Mouse (Mus musculus) liver, embryonic 14.5 days (tissue): ENCODE results near the gene Il27. TPM values are rescaled to one million over a fixed set of nuclear protein-coding genes. Genes with fewer than 3 reads are reported as not detected.

ENCODE experiments used
- ATAC-seq: fragments of 200-750 bp; cut with Nextera tagmentation; 2 replicates; pipeline ENCODE4 v1.8.0; 2017; ENCODE audit warnings: moderate number of reproducible peaks, mild to moderate bottlenecking, moderate library complexity; ENCODE audit not compliant: insufficient read depth
- DNase-seq, 3 experiments: peaks; one replicate each; pipeline ENCODE4 v3.0.0-alpha.2; 2012 to 2013; ENCODE audit warnings: low read depth in 3 of 3, low spot score in 3 of 3
- H3K27ac ChIP-seq: fragments of 300-500 bp; sonication (generic); 2 replicates; pipeline ENCODE4 v1.5.1; 2014; ENCODE audit warnings: moderate library complexity, mild to moderate bottlenecking, control low read depth, inconsistent platforms
- H3K27me3 ChIP-seq: fragments of 300-500 bp; sonication (generic); 2 replicates; pipeline ENCODE4 v1.6.1; 2014; ENCODE audit warnings: mild to moderate bottlenecking, low read length, moderate library complexity; ENCODE audit not compliant: control insufficient read depth, insufficient read depth
- H3K36me3 ChIP-seq: fragments of 300-500 bp; sonication (generic); replicated peaks from 2 replicates; pipeline ENCODE4 v1.6.1; 2014; ENCODE audit warnings: low read depth; ENCODE audit not compliant: control insufficient read depth, insufficient read depth
- H3K4me1 ChIP-seq, 2 experiments: fragments of 200-500 bp in 1 of 2; fragments of 300-500 bp in 1 of 2; sonication (generic) in 1 of 2; replicated peaks; 2 replicates each; pipeline ENCODE4 v1.6.1; 2012 to 2014; ENCODE audit warnings: antibody characterized with exemption in 1 of 2, inconsistent platforms in 1 of 2, low read length in 1 of 2; ENCODE audit not compliant: control insufficient read depth in 2 of 2, insufficient read depth in 2 of 2
- H3K4me2 ChIP-seq: fragments of 300-500 bp; sonication (generic); 2 replicates; pipeline ENCODE4 v1.6.1; 2014; ENCODE audit warnings: low read depth, mild to moderate bottlenecking, control low read depth, moderate library complexity
- H3K4me3 ChIP-seq, 2 experiments: fragments of 200-500 bp in 1 of 2; fragments of 300-500 bp in 1 of 2; sonication (generic) in 1 of 2; 2 replicates each; pipeline ENCODE4 v1.5.1; 2012 to 2014; ENCODE audit warnings: low read depth in 2 of 2, low read length in 2 of 2, mild to moderate bottlenecking in 2 of 2, control low read depth in 1 of 2, inconsistent platforms in 1 of 2, moderate library complexity in 1 of 2; ENCODE audit not compliant: insufficient read depth in 1 of 2
- H3K9ac ChIP-seq: fragments of 300-500 bp; sonication (generic); replicated peaks from 2 replicates; pipeline ENCODE4 v1.6.1; 2014; ENCODE audit warnings: mild to moderate bottlenecking, control low read depth, moderate library complexity
- H3K9me3 ChIP-seq: fragments of 300-500 bp; sonication (generic); 2 replicates; pipeline ENCODE4 v1.6.1; 2016; ENCODE audit warnings: low read length, mixed read lengths; ENCODE audit not compliant: control insufficient read depth
- CTCF ChIP-seq: IDR thresholded peaks from 2 replicates; pipeline ENCODE4 v1.5.1; 2016; ENCODE audit warnings: antibody characterized with exemption, low read depth, control low read depth
- EP300 ChIP-seq: IDR thresholded peaks from 2 replicates; pipeline ENCODE4 v1.6.1; 2016; ENCODE audit warnings: antibody characterized with exemption, low read depth
- WGBS: fragments of 180-500 bp; shearing (Covaris S2); extraction: QIAGEN DNeasy Blood & Tissue Kit; methylation state at CpG from one replicate; pipeline ENCODE4 v1.1.7; 2014; ENCODE audit not compliant: insufficient replicate concordance; 5-methylcytosine and 5-hydroxymethylcytosine counted together
- polyA plus RNA-seq, 2 experiments: library from polyadenylated mRNA; depleted of rRNA in 1 of 2; stranded (reverse) in 1 of 2; unstranded in 1 of 2; fragments of >200 nt; fragmentation: Nextera tagmentation in 1 of 2; extraction: Ambion mirVana in 1 of 2; gene quantifications; 2 replicates each; pipeline versions ENCODE4 v1.2.1 to v1.2.3; 2012 to 2014

Il27 gene
- polyA plus RNA-seq, 2 experiments = 0.07 TPM; not detected in 1

DNA sequence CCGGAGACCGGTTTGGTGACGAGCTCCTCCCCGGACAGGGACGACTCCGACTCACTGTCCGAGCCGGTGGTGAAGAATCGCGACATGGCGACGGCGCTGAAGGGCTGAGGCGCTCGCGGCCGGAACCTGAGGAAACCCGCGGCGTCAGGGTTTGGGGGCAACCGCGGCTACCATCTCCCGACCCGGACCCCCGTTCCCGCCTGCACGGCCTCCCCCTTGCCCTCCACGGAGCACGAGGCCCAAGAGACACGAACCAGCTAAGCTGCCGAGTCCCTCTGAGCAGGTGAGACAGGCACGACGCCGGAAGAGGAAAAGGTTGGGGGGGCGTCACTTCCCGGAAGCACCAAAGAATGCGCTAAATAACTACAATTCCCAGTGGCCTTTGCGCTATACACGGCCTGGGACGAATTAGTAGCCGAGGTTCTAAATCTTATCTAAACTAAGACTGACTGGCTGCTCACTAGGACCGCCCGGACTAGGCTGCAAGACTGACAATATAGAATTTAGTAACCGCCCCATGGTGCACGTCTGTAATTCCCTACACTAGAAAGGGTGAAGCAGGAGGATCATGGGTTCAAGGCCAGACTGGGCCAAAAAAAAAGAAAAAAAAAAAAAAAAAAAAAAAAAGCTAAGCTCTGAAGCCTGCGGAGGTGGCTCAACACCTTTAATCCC, 28.5 kb downstream of the Il27 start, which contains the start of gene Eif3c:
Eif3c (minus strand) TSS at position 318 of the 672 bp plus-strand sequence.
- TF ChIP-seq EP300 (no peak), CTCF (no peak)
- Histone ChIP-seq H3K9ac (peak within 1 kb of the TSS; percentile 92), H3K4me2 (peak within 1 kb of the TSS; percentile 89), H3K27ac (peak within 1 kb of the TSS; percentile 68), H3K27me3 (no peaks in the 10 kb centered on the region), H3K4me3 (peak within 1 kb of the TSS; percentile 96 to 99), H3K9me3 (no peaks in the 10 kb centered on the region), H3K36me3 (peaks cover 31% of the 10 kb centered on the region), H3K4me1 (peaks cover 3 to 7% of the 10 kb centered on the region in 2 experiments; a peak in 3 of 4 replicates)
- peak; percentile 96 for ATAC-seq
- WGBS = under 1% methylated on average over 46 of the region's 46 CpGs
- DNase-seq = peak; percentile 82 to 87 (median 86)

DNA sequence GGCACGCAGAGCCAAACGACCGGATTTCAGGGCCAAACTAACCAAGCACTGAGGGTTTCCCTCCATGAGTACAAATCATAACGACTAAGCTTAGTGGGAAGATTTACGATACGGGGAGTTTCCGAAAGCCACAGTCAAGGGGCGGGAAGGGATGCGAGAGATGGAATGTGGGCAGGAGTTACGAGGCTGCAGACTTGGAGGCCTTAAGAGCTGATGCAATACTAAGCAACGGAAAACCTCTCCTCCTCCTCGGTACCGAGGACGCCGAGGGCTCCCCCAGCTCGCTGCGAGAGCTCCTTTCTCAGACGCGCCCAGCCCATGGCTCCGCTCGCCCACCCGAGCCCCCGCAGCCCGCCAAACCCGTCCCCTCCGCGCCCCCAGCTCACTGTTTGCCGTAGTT, 29.0 kb downstream of the Il27 start:
- Histone ChIP-seq H3K36me3 (peaks cover 37% of the 10 kb centered on the region), H3K27me3 (no peaks in the 10 kb centered on the region), H3K4me2 (peak overlapping the region; percentile 89), H3K27ac (peak overlapping the region; percentile 68), H3K4me3 (peak overlapping the region; percentile 96 to 99), H3K9me3 (no peaks in the 10 kb centered on the region), H3K4me1 (peaks cover 3 to 7% of the 10 kb centered on the region in 2 experiments; a peak in 3 of 4 replicates), H3K9ac (peak overlapping the region; percentile 92)
- DNase-seq (peak in 2 of 3 experiments; percentile 20 to 43), ATAC-seq (peak; percentile 24)
- no peak for TF ChIP-seq EP300
- TF ChIP-seq CTCF = no peak
- under 1% methylated on average over 28 of the region's 28 CpGs for WGBS

DNA sequence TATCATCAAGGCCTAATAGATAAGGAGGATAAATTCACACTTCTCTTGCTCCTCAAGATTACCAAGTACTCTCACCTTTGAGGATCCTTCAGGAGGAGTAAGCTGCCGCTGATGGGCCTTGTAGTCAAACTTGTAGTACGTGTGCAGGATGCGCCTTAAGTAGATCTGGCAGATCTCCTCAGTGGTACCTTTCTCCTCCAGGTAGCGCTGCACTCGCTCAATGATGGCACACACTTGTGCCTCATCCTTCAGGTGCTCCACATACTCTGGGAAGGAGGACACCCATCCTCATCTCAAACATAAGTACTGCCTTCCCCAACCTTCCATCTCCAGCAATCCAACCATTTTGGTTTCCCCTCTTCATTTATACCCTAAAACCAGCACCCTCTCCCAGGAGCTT, 38.1 kb downstream of the Il27 start:
- no peak for ATAC-seq
- peaks cover 86% of the 10 kb centered on the region for H3K36me3 ChIP-seq
- no peak overlapping the region for H3K9ac ChIP-seq
- DNase-seq = no peak
- TF ChIP-seq EP300 (no peak), CTCF (no peak)
- no peak overlapping the region for H3K27ac ChIP-seq
- no peak overlapping the region for H3K4me2 ChIP-seq
- H3K4me3 ChIP-seq = no peak overlapping the region
- WGBS = 89% methylated on average over 5 of the region's 5 CpGs
- no peaks in the 10 kb centered on the region for H3K4me1 ChIP-seq
- H3K9me3 ChIP-seq = no peaks in the 10 kb centered on the region
- H3K27me3 ChIP-seq = no peaks in the 10 kb centered on the region

DNA sequence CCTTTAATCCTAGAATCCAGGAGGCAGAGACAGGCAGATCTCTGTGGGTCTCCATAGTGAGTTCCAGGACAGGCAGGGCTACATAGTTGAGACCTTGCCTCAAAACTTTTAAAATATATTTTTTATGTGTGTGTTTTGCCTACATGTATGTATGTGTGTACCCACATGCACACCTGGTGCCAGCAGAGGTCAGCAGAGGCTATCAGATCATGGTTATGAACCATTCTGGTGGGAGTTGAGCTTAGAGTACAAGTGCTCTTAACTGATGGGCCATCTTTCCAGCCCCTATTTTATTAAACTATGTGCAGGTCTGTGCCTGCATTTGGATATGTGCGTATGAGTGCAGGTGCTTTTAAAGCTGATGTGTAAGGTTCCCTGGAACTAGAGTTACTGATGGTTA, 39.9 kb downstream of the Il27 start:
- ATAC-seq (no peak), DNase-seq (no peak)
- no peak for TF ChIP-seq EP300
- peak; percentile 29 for TF ChIP-seq CTCF
- Histone ChIP-seq H3K27ac (no peak overlapping the region), H3K27me3 (no peaks in the 10 kb centered on the region), H3K36me3 (peaks cover 88% of the 10 kb centered on the region), H3K9ac (no peak overlapping the region), H3K4me3 (no peak overlapping the region), H3K9me3 (no peaks in the 10 kb centered on the region), H3K4me1 (no peaks in the 10 kb centered on the region), H3K4me2 (no peak overlapping the region)
- 81% methylated on average over 1 of the region's 1 CpGs for WGBS

DNA sequence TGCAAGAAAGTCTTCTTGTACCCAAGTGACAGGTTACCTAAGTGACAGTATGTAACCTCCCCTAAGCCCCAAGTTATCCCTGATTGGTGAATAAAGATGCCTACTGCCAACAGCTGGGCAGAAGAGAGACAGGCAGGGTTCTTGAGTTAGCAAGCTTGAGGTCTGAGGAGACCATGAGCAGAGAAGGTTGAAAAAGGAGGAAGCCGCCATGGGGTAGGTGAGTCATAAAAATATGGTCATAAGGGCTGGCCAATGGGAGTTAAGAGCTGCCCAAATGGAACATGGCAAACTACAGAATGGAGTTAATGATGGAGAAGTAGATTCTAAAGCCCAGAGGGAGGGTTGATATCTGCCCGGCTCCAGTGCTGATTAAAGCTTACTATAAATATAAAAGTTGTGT, 49.1 kb downstream of the Il27 start:
- H3K4me2 ChIP-seq = no peak overlapping the region
- ATAC-seq (no peak), DNase-seq (no peak)
- no peak overlapping the region for H3K4me3 ChIP-seq
- no peak for TF ChIP-seq EP300
- no peak for TF ChIP-seq CTCF
- H3K36me3 ChIP-seq = peaks cover 43% of the 10 kb centered on the region
- WGBS = 73% methylated on average over 2 of the region's 2 CpGs
- H3K27ac ChIP-seq = no peak overlapping the region
- H3K9ac ChIP-seq = no peak overlapping the region
- H3K9me3 ChIP-seq = no peaks in the 10 kb centered on the region
- no peaks in the 10 kb centered on the region for H3K27me3 ChIP-seq
- no peaks in the 10 kb centered on the region for H3K4me1 ChIP-seq
